Mouse (Mus musculus): ENCODE measurements around the gene Crlf1.

DNA sequence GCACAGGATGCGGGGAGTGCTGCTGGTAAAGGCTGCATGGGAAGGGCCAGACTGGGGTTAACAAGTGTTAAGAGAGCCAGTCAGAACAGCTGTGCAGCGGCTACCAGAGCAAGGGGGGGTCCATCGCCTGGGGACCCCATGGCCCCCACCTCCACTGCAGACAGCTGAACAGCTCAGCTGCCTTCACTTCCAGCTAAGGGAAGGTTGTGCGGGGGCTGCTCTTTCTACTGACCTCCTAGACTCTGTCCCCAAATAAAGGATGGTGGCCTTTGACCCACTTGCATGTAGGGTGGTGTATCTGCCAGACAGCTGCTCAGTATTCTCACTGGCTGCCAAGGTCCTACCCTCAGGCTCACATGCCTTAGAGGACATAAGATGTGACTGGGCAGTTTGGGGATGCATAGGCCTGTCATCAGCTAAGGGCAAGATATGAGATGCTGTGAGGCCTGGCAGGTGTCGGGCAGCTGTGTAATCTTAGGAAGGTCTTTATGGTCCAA lies 25.7 kb upstream of the Crlf1 start:
- no peak for TF ChIP-seq CTCF (IDR thresholded peaks at IDR 0.05; ENCODE audit: low read depth, low read length)
- no peak for TF ChIP-seq POLR2A (IDR thresholded peaks at IDR 0.05; ENCODE audit: extremely low read depth, insufficient read depth, low read length)

Measured in liver, adult 2 months (tissue).